Mouse (Mus musculus) embryonic facial prominence, embryonic 10.5 days (tissue): ENCODE measurements around the gene Gm37419. TPM values are rescaled to one million over a fixed set of nuclear protein-coding genes. Genes with fewer than 3 reads are reported as not detected.

Source experiments
- DNase-seq: peaks from one replicate; pipeline ENCODE4 v3.0.0-alpha.2; 2017; ENCODE audit warnings: low spot score
- H3K27ac ChIP-seq: fragments of 300-500 bp; sonication (generic); replicated peaks from 2 replicates; pipeline ENCODE4 v1.5.1; 2016; ENCODE audit warnings: mild to moderate bottlenecking
- H3K27me3 ChIP-seq: fragments of 300-500 bp; sonication (generic); replicated peaks from 2 replicates; pipeline ENCODE4 v1.6.1; 2016; ENCODE audit warnings: low read depth, mild to moderate bottlenecking; ENCODE audit not compliant: poor library complexity, severe bottlenecking
- H3K36me3 ChIP-seq: fragments of 300-500 bp; sonication (generic); replicated peaks from 2 replicates; pipeline ENCODE4 v1.6.1; 2016; ENCODE audit warnings: mild to moderate bottlenecking, moderate library complexity
- H3K4me1 ChIP-seq: fragments of 300-500 bp; sonication (generic); 2 replicates; pipeline ENCODE4 v1.6.1; 2016
- H3K4me3 ChIP-seq: fragments of 300-500 bp; sonication (generic); 2 replicates; pipeline ENCODE4 v1.5.1; 2016; ENCODE audit warnings: mild to moderate bottlenecking, moderate library complexity
- H3K9me3 ChIP-seq: fragments of 300-500 bp; sonication (generic); 2 replicates; pipeline ENCODE4 v1.6.1; 2016; ENCODE audit warnings: mild to moderate bottlenecking
- WGBS: fragments of 180-500 bp; shearing (Covaris S2); methylation state at CpG from one replicate; pipeline ENCODE4 v1.1.7; 2016; 5-methylcytosine and 5-hydroxymethylcytosine counted together
- polyA plus RNA-seq: library from polyadenylated mRNA; unstranded; fragments of >200 nt; fragmentation: Nextera tagmentation; extraction: Ambion mirVana; gene quantifications from 2 replicates; pipeline ENCODE4 v1.2.1, GENCODE M21; 2016

Gene Gm37419
- polyA plus RNA-seq, 1 experiment from 2014 or later: not detected

DNA sequence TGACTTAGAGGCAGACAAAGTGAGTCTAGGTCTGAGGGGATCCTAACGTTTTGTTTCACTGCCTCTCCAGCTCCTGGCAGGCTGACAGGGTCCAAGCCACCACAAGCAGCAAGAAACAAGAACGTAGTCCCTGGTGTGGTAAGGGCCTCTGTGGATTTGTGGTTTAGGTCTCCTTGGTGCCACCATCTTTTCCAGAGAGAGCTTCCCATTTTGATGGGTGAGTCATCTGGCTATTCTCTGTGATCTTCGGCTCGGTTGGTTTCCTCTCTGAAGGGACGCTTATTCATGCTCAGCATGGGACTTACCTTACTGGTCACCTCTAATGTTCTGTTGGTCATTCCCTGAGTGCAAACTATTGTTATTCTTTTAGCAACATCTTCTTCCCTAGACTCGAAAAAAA, 28.0 kb downstream of the Gm37419 start:
- WGBS: 63% methylated on average over 6 of the region's 6 CpGs
- H3K27ac ChIP-seq: no peak overlapping the region
- no peak overlapping the region for H3K4me3 ChIP-seq
- no peaks in the 10 kb centered on the region for H3K27me3 ChIP-seq
- no peaks in the 10 kb centered on the region for H3K4me1 ChIP-seq
- H3K9me3 ChIP-seq: no peaks in the 10 kb centered on the region
- DNase-seq: no peak
- H3K36me3 ChIP-seq: no peaks in the 10 kb centered on the region

DNA sequence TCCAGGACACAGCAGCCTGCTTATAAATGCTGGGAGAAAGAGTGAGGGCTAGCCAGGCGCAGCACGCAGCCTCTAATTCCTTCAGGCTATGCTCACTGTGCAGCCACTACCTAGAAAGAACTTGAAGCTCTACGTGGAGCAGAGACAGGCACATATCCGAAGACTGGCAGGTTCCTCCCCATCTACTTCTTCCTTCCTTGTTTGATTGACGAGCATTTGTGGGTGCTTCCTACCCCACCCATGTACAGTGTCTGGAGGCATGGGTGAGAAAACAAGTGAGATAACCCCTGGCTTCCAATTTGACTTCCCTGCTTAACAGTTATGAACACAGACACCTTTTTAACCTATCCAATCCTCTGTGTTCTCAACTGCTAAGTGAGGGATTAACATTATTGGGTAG, 28.5 kb downstream of the Gm37419 start:
- Histone ChIP-seq H3K27ac (no peak overlapping the region), H3K27me3 (no peaks in the 10 kb centered on the region), H3K9me3 (no peaks in the 10 kb centered on the region), H3K4me3 (no peak overlapping the region), H3K36me3 (no peaks in the 10 kb centered on the region), H3K4me1 (no peaks in the 10 kb centered on the region)
- DNase-seq: no peak
- whole genome bisulfite sequencing: 76% methylated on average over 5 of the region's 5 CpGs

DNA sequence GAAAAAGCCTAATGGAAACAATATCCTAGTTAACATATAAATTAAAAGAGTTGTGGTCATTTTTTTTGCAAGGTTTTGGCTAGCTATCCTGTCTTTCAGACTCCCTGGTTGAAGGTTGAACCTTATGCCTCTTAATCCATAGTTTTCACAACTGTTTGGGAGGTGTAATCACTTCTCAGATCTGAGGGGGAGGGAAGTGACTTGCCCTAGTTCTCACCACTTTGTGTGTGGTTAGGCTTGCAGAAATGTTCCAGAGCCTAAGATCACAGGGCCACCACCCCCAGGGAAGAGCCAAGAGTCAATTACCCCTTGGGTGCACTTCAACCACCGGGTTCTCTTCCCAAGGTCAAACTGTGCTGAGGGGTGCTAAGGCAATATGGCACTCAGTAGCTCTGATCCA, 33.4 kb downstream of the Gm37419 start:
- Histone ChIP-seq H3K4me1 (no peaks in the 10 kb centered on the region), H3K27ac (no peak overlapping the region), H3K27me3 (no peaks in the 10 kb centered on the region), H3K9me3 (no peaks in the 10 kb centered on the region), H3K4me3 (no peak overlapping the region), H3K36me3 (no peaks in the 10 kb centered on the region)
- DNase-seq: no peak
- WGBS: 69% methylated on average over 1 of the region's 1 CpGs

DNA sequence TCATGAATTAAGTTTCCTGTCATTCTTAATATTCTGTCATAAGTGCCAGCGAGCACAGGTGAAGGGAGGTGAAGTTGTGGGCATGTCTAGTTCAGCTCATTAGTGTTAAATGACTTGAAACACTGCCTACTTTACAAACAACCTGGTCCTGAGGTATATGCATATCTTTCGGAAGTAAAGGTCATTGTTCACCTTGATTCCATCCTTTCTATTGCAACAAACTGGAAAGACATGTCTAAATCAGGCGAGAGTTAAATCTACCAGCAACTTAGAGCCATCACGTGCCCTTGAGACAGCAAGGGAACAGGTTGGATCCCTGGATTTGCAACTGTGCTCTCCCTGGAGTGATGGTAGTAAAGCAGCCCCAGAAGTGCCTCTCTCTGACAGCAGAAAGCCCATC, 34.3 kb downstream of the Gm37419 start:
- Histone ChIP-seq H3K4me3 (no peak overlapping the region), H3K36me3 (no peaks in the 10 kb centered on the region), H3K9me3 (no peaks in the 10 kb centered on the region), H3K4me1 (no peaks in the 10 kb centered on the region), H3K27me3 (no peaks in the 10 kb centered on the region), H3K27ac (no peak overlapping the region)
- 86% methylated on average over 4 of the region's 4 CpGs for WGBS
- no peak for DNase-seq

DNA sequence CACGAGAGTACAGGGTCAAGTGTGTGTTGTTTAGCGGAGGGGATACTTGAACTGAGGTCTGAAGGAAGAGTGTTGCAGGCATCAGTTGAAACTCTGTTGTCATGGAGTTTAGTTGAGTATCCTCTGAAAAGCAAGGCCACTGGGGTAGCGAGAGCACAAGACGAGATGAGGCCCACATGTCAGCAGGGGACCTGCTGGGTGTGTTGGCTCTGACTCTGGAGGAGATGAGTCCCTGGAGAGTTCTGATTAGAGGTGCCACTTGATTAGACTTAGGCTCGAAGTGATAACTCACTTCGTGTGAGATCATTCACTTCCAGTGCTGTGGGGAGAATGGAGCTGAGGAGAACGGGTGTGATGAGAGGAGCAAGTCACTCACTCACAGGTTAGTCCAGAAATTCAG, 37.2 kb downstream of the Gm37419 start:
- Histone ChIP-seq H3K27ac (no peak overlapping the region), H3K36me3 (no peaks in the 10 kb centered on the region), H3K4me3 (no peak overlapping the region), H3K9me3 (no peaks in the 10 kb centered on the region), H3K4me1 (no peaks in the 10 kb centered on the region), H3K27me3 (no peaks in the 10 kb centered on the region)
- no peak for DNase-seq
- WGBS: 76% methylated on average over 7 of the region's 7 CpGs

DNA sequence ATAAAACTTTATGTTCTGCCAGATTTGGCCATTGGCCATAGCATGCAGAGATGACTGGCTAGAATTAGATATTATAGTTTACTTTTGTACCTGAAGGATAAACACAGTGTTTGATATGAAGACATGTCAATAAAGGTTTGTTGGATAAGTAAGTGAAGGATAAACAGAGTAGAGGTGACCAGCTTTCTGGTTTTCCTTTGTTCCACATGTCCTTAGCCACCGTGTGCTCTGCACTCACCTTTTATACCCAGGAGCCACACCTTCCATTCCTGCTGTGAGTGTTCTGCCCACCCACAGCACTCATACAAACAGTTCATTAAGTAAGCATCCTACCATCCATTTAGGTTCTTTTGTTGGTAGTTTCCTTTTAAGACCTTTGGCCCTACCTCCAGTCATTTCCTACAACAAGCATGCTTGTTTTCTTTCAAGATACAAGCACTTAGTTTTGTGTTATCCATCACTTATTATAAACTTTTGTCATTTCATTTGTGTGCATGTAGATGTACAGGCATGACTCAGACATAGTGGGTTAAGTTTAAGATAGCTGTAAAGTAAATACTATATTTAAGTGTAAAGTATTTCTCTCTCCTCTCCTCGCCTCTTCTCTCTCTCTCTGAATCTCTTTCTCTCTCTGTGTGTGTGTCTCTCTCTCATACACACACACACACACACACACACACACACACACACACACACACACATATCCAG, 41.8 kb downstream of the Gm37419 start:
- H3K27me3 ChIP-seq: no peaks in the 10 kb centered on the region
- H3K9me3 ChIP-seq: no peaks in the 10 kb centered on the region
- WGBS: 79% methylated on average over 2 of the region's 2 CpGs
- no peaks in the 10 kb centered on the region for H3K36me3 ChIP-seq
- no peak overlapping the region for H3K27ac ChIP-seq
- H3K4me1 ChIP-seq: no peaks in the 10 kb centered on the region
- H3K4me3 ChIP-seq: no peak overlapping the region
- no peak for DNase-seq

DNA sequence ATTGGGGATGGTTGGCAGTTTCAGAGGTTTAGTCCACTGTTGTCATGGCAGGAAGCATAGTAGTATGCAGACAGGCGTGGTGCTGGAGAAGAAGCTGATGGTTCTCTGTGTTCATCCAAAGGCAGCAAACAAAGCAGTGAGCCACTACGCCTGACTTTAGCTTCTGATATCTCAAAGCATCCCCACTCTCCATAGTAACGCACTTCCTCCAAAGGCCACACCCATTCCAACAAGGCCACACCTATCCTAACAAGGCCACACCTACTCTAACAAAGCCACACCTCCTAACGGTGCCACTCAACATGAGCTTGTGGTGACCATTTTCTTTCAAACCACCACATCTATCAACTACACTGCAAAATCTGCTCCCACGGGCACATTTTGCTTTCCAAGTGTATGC, 45.0 kb downstream of the Gm37419 start:
- H3K36me3 ChIP-seq: no peaks in the 10 kb centered on the region
- no peak overlapping the region for H3K4me3 ChIP-seq
- H3K27me3 ChIP-seq: no peaks in the 10 kb centered on the region
- no peak for DNase-seq
- no peak overlapping the region for H3K27ac ChIP-seq
- 90% methylated on average over 5 of the region's 5 CpGs for WGBS
- H3K4me1 ChIP-seq: no peaks in the 10 kb centered on the region
- no peaks in the 10 kb centered on the region for H3K9me3 ChIP-seq

DNA sequence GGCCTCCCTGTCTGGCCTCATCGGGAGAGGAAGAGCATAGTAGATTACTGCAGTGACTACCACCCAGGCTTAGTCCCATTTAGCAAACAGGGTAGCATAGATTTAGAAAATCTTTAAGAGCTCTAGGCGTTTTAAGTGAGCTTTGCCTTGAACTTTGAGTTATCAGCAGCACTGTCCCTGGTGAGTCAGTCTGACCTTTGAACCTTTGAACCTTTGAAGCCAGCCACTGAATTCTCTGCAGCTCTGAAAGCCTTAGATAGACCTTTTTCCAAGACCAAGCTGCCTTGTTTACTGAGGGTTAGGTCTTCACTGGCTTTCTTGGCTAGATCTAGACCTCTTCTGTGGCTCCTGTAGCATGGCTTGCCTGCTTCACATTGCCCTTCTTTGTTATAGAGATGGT, 46.2 kb downstream of the Gm37419 start:
- Histone ChIP-seq H3K36me3 (no peaks in the 10 kb centered on the region), H3K27me3 (no peaks in the 10 kb centered on the region), H3K27ac (no peak overlapping the region), H3K4me3 (no peak overlapping the region), H3K9me3 (no peaks in the 10 kb centered on the region), H3K4me1 (no peaks in the 10 kb centered on the region)
- DNase-seq: no peak
- 64% methylated on average over 2 of the region's 2 CpGs for WGBS

DNA sequence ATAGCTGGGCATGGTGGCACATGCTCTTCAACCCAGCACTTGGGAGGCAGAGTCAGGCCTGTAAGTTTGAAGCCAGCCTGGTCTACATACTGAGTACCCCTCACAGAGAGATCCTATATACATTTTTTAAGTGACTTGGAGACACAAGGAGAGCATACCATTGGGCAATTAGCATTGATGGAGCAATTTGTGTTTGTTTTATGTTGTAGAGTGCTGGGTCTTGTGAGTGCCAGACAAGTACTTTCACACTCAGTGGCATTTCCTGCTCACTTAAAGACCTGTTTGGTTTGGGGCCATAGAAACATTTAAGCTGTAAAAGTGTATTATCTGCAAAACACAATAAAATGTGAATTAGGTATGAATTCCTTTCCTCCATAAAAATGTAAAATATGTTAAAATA, 47.5 kb downstream of the Gm37419 start:
- H3K9me3 ChIP-seq: no peaks in the 10 kb centered on the region
- DNase-seq: no peak
- H3K27ac ChIP-seq: no peak overlapping the region
- H3K4me3 ChIP-seq: no peak overlapping the region
- no peaks in the 10 kb centered on the region for H3K27me3 ChIP-seq
- H3K36me3 ChIP-seq: no peaks in the 10 kb centered on the region
- no peaks in the 10 kb centered on the region for H3K4me1 ChIP-seq

DNA sequence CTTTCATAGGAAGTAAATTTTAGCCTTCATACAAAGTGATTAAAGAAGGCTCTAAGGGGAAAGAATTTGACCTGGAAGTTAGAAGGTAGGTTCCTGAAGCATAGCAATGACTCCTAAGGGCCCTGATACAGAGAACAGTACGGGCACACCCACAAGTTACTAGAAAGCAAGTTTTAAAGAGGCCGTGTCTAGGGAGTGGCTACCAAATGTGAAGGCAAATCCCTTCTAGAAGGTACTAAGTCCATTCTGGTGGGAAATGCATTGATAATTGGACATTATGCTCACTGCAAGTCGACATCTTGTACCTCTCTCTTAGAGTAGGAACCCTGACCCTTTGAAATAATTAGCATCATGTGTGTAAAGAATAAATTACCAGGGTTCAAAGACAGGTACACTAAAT, 48.1 kb downstream of the Gm37419 start:
- no peak for DNase-seq

More for the DNA sequence above, 48.1 kb downstream of the Gm37419 start:
- H3K9me3 ChIP-seq: no peaks in the 10 kb centered on the region
- H3K27ac ChIP-seq: no peak overlapping the region
- 84% methylated on average over 3 of the region's 3 CpGs for WGBS
- no peaks in the 10 kb centered on the region for H3K4me1 ChIP-seq
- H3K36me3 ChIP-seq: no peaks in the 10 kb centered on the region
- no peaks in the 10 kb centered on the region for H3K27me3 ChIP-seq
- no peak overlapping the region for H3K4me3 ChIP-seq

Other genes with a start within 250 kb of the Gm37419 start
- 52.0 and 90.2 TPM in 2 replicates for gene Sst, start 97.5 kb upstream of the Gm37419 start, polyA plus RNA-seq
- gene Rtp2, start 56.1 kb upstream of the Gm37419 start, polyA plus RNA-seq: 0.10 TPM in 1 of 2 replicates, not detected in the other
- gene Bcl6, start 370 bp downstream of the Gm37419 start, polyA plus RNA-seq: 0.16 and 0.25 TPM in 2 replicates